Mouse (Mus musculus) forebrain, postnatal 0 days (tissue): ENCODE results near the gene Fam243. TPM values are rescaled to one million over a fixed set of nuclear protein-coding genes. Genes with fewer than 3 reads are reported as not detected.

ENCODE experiments used
- ATAC-seq: fragments of 200-750 bp; cut with Nextera tagmentation; 2 replicates; pipeline ENCODE4 v1.8.0; 2017; ENCODE audit warnings: mild to moderate bottlenecking, moderate library complexity
- DNase-seq: peaks from one replicate; pipeline ENCODE4 v3.0.0-alpha.2; 2015
- H3K27ac ChIP-seq: fragments of 300-500 bp; sonication (generic); 2 replicates; pipeline ENCODE4 v1.5.1; 2014; ENCODE audit warnings: low read depth, mild to moderate bottlenecking, antibody characterized with exemption, low read length, moderate library complexity, mixed read lengths
- H3K27me3 ChIP-seq: fragments of 300-500 bp; sonication (generic); 2 replicates; pipeline ENCODE4 v1.6.1; 2014; ENCODE audit warnings: mild to moderate bottlenecking, low read length, mixed read lengths; ENCODE audit not compliant: insufficient read depth
- H3K36me3 ChIP-seq: fragments of 300-500 bp; sonication (generic); 2 replicates; pipeline ENCODE4 v1.6.1; 2014; ENCODE audit warnings: mild to moderate bottlenecking, moderate library complexity; ENCODE audit not compliant: insufficient read depth
- H3K4me1 ChIP-seq: fragments of 300-500 bp; sonication (generic); 2 replicates; pipeline ENCODE4 v1.6.1; 2014; ENCODE audit warnings: antibody characterized with exemption; ENCODE audit not compliant: insufficient read depth
- H3K4me2 ChIP-seq: fragments of 300-500 bp; sonication (generic); 2 replicates; pipeline ENCODE4 v1.6.1; 2014; ENCODE audit warnings: low read depth, mild to moderate bottlenecking, moderate library complexity
- H3K4me3 ChIP-seq: fragments of 300-500 bp; sonication (generic); 2 replicates; pipeline ENCODE4 v1.5.1; 2014; ENCODE audit warnings: low read depth, low read length, mixed read lengths
- H3K9ac ChIP-seq: fragments of 300-500 bp; sonication (generic); 2 replicates; pipeline ENCODE4 v1.6.1; 2014; ENCODE audit warnings: mild to moderate bottlenecking
- H3K9me3 ChIP-seq: fragments of 300-500 bp; sonication (generic); 2 replicates; pipeline ENCODE4 v1.6.1; 2016; ENCODE audit warnings: low read length
- CTCF ChIP-seq: sonication (generic); IDR thresholded peaks from 2 replicates; pipeline ENCODE4 v1.5.1; 2016; ENCODE audit warnings: antibody characterized with exemption, control low read depth, low read depth
- WGBS: fragments of 180-500 bp; shearing (Covaris S2); extraction: QIAGEN DNeasy Blood & Tissue Kit; methylation state at CpG from one replicate; pipeline ENCODE4 v1.1.7; 2014; 5-methylcytosine and 5-hydroxymethylcytosine counted together
- polyA plus RNA-seq: library from polyadenylated mRNA; unstranded; fragments of >200 nt; fragmentation: Nextera tagmentation; extraction: Ambion mirVana; gene quantifications from 2 replicates; pipeline ENCODE4 v1.2.1, GENCODE M21; 2015
- total RNA-seq: library from RNA; depleted of rRNA; stranded (reverse); fragments of >200 nt; gene quantifications from 2 replicates; pipeline ENCODE4 v1.2.3, GENCODE M21; 2014

The Fam243 gene
- total and polyA plus RNA-seq, 2 experiments from 2014 or later: not detected

DNA sequence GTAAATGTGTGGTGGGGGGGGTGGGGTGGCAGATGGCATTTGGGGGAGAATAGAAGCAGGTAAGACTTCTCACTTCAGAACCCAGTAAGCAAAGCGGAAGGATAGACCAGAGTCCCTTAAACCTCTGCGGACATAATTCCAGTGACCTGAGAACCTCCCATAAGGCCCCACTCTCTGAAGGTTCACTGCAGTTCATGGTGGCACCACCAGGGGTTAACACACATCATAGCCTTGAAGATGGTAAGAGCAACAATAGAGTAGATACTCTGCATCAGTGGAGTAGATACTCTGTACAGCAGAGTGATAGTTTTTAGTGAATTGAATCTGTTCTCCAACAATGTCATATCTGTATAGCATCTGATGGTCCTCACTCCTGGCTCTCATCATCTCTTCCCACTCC, 15.7 kb downstream of the Fam243 start:
- 92% methylated on average over 2 of the region's 2 CpGs for WGBS
- Histone ChIP-seq H3K9ac (no peak overlapping the region), H3K4me2 (no peak overlapping the region), H3K36me3 (peaks cover 24% of the 10 kb centered on the region), H3K27ac (no peak overlapping the region), H3K4me3 (no peak overlapping the region), H3K9me3 (no peaks in the 10 kb centered on the region), H3K27me3 (no peaks in the 10 kb centered on the region), H3K4me1 (peaks cover 15% of the 10 kb centered on the region)
- peak; percentile 41 for TF ChIP-seq CTCF
- no peak for DNase-seq
- ATAC-seq: no peak

GRCm38 (mm10) chr16:92302506-92302905, 18.7 kb downstream of the Fam243 start:
- 0 out of 2 replicates have a peak overlapping the region, but pooled peaks have one; percentile 60 for H3K4me3 ChIP-seq
- H3K9me3 ChIP-seq: no peaks in the 10 kb centered on the region
- peaks cover 17% of the 10 kb centered on the region; the same call in 1 of the 2 replicates for H3K36me3 ChIP-seq
- no peak for DNase-seq
- TF ChIP-seq CTCF: no peak
- H3K27ac ChIP-seq: peak overlapping the region; percentile 43; the same call in 1 of the 2 replicates
- H3K27me3 ChIP-seq: no peaks in the 10 kb centered on the region
- H3K4me2 ChIP-seq: peak overlapping the region; percentile 78
- WGBS: 70% methylated on average over 5 of the region's 5 CpGs
- ATAC-seq: no peak
- H3K4me1 ChIP-seq: peaks cover 15% of the 10 kb centered on the region
- 0 out of 2 replicates have a peak overlapping the region, but pooled peaks have one; percentile 71 for H3K9ac ChIP-seq

DNA sequence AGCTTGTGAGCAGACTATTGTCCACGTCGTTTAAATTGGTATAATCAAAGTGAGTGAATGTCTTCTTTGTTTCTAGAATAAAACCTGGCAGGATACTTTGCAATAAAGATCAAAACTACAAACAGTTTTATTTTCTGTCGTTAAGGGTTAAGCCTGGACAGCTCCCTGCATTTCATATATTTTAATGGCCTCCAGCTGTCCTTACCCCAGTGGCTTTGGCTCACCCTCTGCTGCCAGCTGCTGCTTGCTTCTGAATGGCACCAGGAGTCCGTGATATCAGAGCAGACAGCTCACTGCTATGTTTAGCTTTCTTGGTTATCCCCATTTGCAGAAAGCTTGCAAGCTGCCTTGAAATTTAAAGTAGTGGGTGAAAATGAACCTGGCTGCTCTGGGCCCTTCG, 19.3 kb downstream of the Fam243 start:
- peak; percentile 30 for ATAC-seq
- H3K9ac ChIP-seq: peak overlapping the region; percentile 71
- WGBS: 17% methylated on average over 5 of the region's 5 CpGs
- peaks cover 11% of the 10 kb centered on the region; the same call in 1 of the 2 replicates for H3K36me3 ChIP-seq
- DNase-seq: peak; percentile 42
- no peak for TF ChIP-seq CTCF
- H3K4me1 ChIP-seq: peaks cover 15% of the 10 kb centered on the region
- H3K4me2 ChIP-seq: peak overlapping the region; percentile 78
- no peaks in the 10 kb centered on the region for H3K9me3 ChIP-seq
- H3K4me3 ChIP-seq: peak overlapping the region; percentile 60
- peak overlapping the region; percentile 64 for H3K27ac ChIP-seq
- H3K27me3 ChIP-seq: no peaks in the 10 kb centered on the region

DNA sequence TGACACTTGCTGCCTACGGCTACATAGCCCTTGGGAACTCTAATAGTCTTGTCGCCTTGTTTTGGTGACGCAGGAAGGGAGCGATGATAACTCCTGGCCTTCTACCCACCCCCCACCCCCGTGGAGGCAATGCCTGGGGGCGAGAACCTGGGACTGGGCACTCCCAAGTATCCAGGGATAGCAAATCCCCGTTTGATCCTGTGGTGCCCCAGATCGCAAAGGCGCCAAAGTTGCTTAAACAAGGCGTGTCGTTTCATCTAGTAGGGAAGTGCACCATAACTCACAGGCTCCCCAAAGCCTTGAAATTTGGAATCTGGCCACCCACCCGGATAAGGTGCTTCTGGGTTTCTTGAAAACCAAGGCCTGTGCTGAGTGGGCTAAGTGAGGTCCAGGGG, 19.8 kb downstream of the Fam243 start:
- no peak for DNase-seq
- peak overlapping the region; percentile 64 for H3K27ac ChIP-seq
- ATAC-seq: peak; percentile 49
- H3K4me2 ChIP-seq: peak overlapping the region; percentile 78
- H3K36me3 ChIP-seq: peaks cover 9% of the 10 kb centered on the region; the same call in 1 of the 2 replicates
- 1% methylated on average over 12 of the region's 12 CpGs for WGBS
- H3K4me1 ChIP-seq: peaks cover 15% of the 10 kb centered on the region
- H3K9me3 ChIP-seq: no peaks in the 10 kb centered on the region
- peak overlapping the region; percentile 60 for H3K4me3 ChIP-seq
- peak overlapping the region; percentile 71 for H3K9ac ChIP-seq
- TF ChIP-seq CTCF: no peak
- no peaks in the 10 kb centered on the region for H3K27me3 ChIP-seq

DNA sequence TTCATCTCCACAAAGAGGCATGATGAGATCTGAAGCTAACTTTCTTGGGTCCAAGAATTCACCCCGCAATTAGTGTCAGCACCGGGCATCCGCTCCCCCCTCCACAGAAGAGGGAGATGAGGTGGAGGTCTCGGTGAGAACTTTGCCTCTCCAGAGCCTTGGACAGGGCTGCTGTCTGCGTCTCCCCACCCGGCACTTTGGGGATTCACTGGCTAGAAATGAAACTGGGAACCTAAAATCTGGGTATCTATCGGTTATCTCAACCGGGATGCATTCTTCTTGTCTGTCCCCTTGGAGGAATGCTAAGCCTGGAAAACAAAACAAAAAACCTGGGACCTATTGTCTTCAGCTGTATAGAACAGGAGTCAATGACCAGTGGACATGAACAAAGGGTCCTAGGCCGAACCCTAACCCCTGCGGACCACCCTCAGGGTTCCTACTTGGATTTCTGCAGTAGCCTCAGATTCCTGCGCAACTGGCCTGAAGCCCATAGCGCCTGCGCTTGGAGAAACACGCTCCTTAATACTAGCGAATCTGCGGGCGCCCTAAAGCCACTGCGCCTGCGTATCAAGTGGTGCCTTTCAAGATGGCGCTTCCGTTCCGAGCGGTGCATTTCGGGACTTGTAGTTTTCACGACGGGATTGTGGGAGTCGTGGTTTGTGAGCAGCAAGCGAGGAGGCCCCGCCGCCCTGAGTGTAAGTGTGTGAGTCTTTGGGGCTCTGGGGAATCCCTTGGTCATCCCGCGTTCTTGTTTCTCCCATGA, 20.4 kb downstream of the Fam243 start, which contains the start of gene Smim11:
Gene Smim11 (plus strand): TSS at position 638 of the 763 bp plus-strand sequence.
- peak; percentile 99 for DNase-seq
- Histone ChIP-seq H3K9me3 (no peaks in the 10 kb centered on the region), H3K4me1 (peaks cover 15% of the 10 kb centered on the region), H3K9ac (peak within 1 kb of the TSS; percentile 71), H3K4me2 (peak within 1 kb of the TSS; percentile 78), H3K27ac (peak within 1 kb of the TSS; percentile 82), H3K36me3 (peaks cover 3% of the 10 kb centered on the region; the same call in 1 of the 2 replicates), H3K27me3 (no peaks in the 10 kb centered on the region), H3K4me3 (peak within 1 kb of the TSS; percentile 60)
- TF ChIP-seq CTCF: no peak
- 8% methylated on average over 32 of the region's 32 CpGs for WGBS
- ATAC-seq: peak; percentile 98

- Histone ChIP-seq H3K27me3 (no peaks in the 10 kb centered on the region), H3K9me3 (no peaks in the 10 kb centered on the region), H3K4me3 (no peak overlapping the region), H3K27ac (no peak overlapping the region), H3K4me1 (no peaks in the 10 kb centered on the region), H3K9ac (no peak overlapping the region), H3K4me2 (no peak overlapping the region), H3K36me3 (no peaks in the 10 kb centered on the region)
- ATAC-seq (no peak), DNase-seq (no peak)
- no peak for TF ChIP-seq CTCF
- 79% methylated on average over 2 of the region's 2 CpGs for WGBS
These were observed 25.9 kb downstream of the Fam243 start for GRCm38 (mm10) chr16:92295328-92295727.

- DNase-seq (no peak), ATAC-seq (no peak)
- Histone ChIP-seq H3K9ac (no peak overlapping the region), H3K4me3 (no peak overlapping the region), H3K9me3 (no peaks in the 10 kb centered on the region), H3K36me3 (no peaks in the 10 kb centered on the region), H3K27ac (no peak overlapping the region), H3K4me2 (no peak overlapping the region), H3K27me3 (no peaks in the 10 kb centered on the region), H3K4me1 (no peaks in the 10 kb centered on the region)
- WGBS: 31% methylated on average over 12 of the region's 12 CpGs
- no peak for TF ChIP-seq CTCF
These were observed 26.8 kb downstream of the Fam243 start for GRCm38 (mm10) chr16:92294267-92294970.
